ENCODE assay signal across 25 mouse cellular contexts in the genomic region with DNA sequence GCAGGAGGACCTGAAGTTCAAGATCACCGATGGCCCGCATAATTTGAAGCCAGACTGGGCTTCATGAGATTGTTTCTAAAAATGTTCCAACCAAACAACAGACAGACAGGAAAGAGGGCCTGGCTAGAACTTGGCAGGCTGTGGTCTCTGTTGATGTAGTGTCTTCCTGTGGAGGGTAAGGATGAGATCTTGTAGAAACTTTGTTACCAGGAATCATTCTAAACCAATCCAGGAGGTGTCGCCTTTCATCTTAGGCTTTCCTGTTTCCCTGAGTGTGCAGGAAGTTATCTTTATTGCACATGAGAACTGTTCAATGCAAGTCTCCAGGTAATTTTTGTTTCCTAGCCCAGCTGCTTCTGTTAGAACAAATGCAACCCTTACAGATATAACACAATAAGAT. TPM values are rescaled to one million over a fixed set of nuclear protein-coding genes. Genes with fewer than 3 reads are reported as not detected.
"Had no signal": no experiment of that assay in that cellular context is flagged by ENCODE, and none has a peak within 500 bp of the region (broad histone marks: within the 10 kb centered on the region; RNA-seq: fewer than 3 reads in every experiment).

No protein-coding gene starts in this region.

- DNase-seq: gastrocnemius, adult 2 months; gastrocnemius, postnatal 10 days; gastrocnemius, postnatal 36 days; heart, adult 11 months; heart, adult 2 months; heart, postnatal 14 days; heart, postnatal 36 days; kidney, adult 11 months; kidney, adult 2 months; kidney, adult 9 months; kidney, postnatal 14 days; kidney, postnatal 36 days; liver had no signal

- H3K4me1 ChIP-seq: heart, embryonic 15.5 days; hindbrain, embryonic 13.5 days; hindbrain, embryonic 15.5 days; limb, embryonic 10.5 days; limb, embryonic 12.5 days had no signal

- H3K9ac ChIP-seq: heart, embryonic 13.5 days; heart, embryonic 15.5 days; hindbrain, embryonic 13.5 days; hindbrain, embryonic 15.5 days; kidney, embryonic 15.5 days; limb, embryonic 12.5 days had no signal

- H3K4me2 ChIP-seq: heart, embryonic 11.5 days; heart, embryonic 13.5 days; heart, embryonic 15.5 days; hindbrain, embryonic 13.5 days; hindbrain, embryonic 15.5 days; kidney, embryonic 15.5 days; limb, embryonic 12.5 days had no signal

- H3K4me3 ChIP-seq: gastrocnemius, adult 2 months; heart, adult 2 months; heart, embryonic 13.5 days; heart, embryonic 15.5 days; hindbrain, embryonic 13.5 days; hindbrain, embryonic 15.5 days; kidney, embryonic 15.5 days; layer of hippocampus, adult 2 months; left cerebral cortex, adult 2 months; limb, embryonic 10.5 days; limb, embryonic 12.5 days had no signal

- H3K9me3 ChIP-seq: heart, embryonic 13.5 days; heart, embryonic 15.5 days; hindbrain, embryonic 13.5 days; hindbrain, embryonic 15.5 days; kidney, embryonic 15.5 days; limb, embryonic 10.5 days; limb, embryonic 12.5 days had no signal

- H3K27ac ChIP-seq: gastrocnemius, adult 2 months; heart, adult 2 months; heart, embryonic 13.5 days; heart, embryonic 15.5 days; hindbrain, embryonic 13.5 days; hindbrain, embryonic 15.5 days; hindbrain, postnatal 0 days; kidney, embryonic 15.5 days; kidney, postnatal 0 days; layer of hippocampus, adult 2 months; left cerebral cortex, adult 2 months; limb, embryonic 10.5 days; limb, embryonic 12.5 days had no signal

- H3K36me3 ChIP-seq: heart, embryonic 13.5 days; heart, embryonic 15.5 days; hindbrain, embryonic 13.5 days; hindbrain, embryonic 15.5 days; limb, embryonic 10.5 days; limb, embryonic 12.5 days had no signal

- H3K27me3 ChIP-seq: heart, embryonic 13.5 days; heart, embryonic 15.5 days; hindbrain, embryonic 13.5 days; hindbrain, embryonic 15.5 days; kidney, embryonic 15.5 days; limb, embryonic 12.5 days had no signal

- ATAC-seq: hindbrain, postnatal 0 days had no signal

RNA-seq across cellular contexts. Expression of a gene that starts 48.8 kb away (rescaled TPM):
- total RNA-seq: heart, adult 2 months; heart, postnatal 36 days had no signal
